Mouse (Mus musculus): ENCODE data around the gene Kcnip2. TPM values are rescaled to one million over a fixed set of nuclear protein-coding genes. Genes with fewer than 3 reads are reported as not detected.
A peak's percentile ranks its signal among the peaks of the same experiment; 100 is the strongest.

Gene Kcnip2
- polyA plus RNA-seq, 1 experiment from 2014 or later, result 1.9 TPM

DNA sequence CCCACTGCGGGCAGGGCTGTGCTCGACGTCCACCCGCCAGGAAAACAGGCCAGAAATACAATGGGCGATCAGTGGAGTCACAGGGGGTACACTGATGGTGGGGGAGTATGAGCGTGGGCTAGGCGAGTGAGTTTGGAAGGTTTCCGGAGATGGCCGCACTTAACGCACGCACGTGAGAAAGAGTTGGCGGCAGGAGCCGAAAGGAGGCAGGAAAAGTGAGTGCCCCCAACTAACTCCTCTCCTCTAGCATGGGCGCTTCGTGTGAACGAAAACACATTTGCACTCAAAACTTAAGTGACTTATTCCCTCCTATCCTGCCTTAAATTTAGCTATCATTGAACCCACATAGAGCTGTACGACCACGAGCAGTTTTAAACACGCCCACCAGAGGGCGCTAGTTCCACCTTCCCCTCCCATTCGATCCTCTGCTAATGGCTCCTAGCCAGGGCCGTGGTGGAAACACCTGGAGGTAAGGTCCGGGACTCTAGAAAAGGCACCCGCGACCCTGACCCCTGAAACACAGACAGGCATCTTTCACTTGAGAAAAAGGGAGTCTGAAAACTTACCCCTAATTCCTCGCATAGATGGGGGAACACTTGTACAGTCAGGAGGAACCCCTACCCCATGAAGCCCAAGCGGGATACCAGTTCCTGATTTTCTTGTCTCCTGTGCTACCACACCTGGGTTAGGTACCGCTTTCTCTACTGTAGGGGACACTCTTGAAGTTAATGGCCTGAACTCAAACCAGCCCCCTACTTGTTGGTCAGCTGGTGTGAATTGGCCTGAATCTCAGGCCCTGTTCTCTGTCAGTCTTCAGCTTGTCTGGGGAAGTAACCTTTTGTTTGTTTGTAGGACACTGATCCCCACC is 69.5 kb downstream of the Kcnip2 start:
- whole genome bisulfite sequencing, result 11% methylated on average over 29 of the region's 29 CpGs
- Histone ChIP-seq H3K9me3 (ENCODE audit: control insufficient read depth, low read length) (no peaks in the 10 kb centered on the region), H3K4me3 (ENCODE audit: low read length) (no peak overlapping the region; the same call in 1 of the 2 replicates), H3K9ac (ENCODE audit: low read length) (no peak overlapping the region), H3K36me3 (ENCODE audit: control insufficient read depth, insufficient read depth, low read length) (no peaks in the 10 kb centered on the region), H3K4me2 (ENCODE audit: low read depth, low read length) (peak overlapping the region; percentile 22; the same call in 1 of the 2 replicates), H3K27ac (ENCODE audit: low read length) (no peak overlapping the region), H3K27me3 (ENCODE audit: control insufficient read depth, insufficient read depth, low read depth, low read length) (peaks cover 51% of the 10 kb centered on the region), H3K4me1 (replicated peaks; ENCODE audit: control insufficient read depth, insufficient read depth, low read length) (peaks cover 34% of the 10 kb centered on the region)
- no peak for ATAC-seq (ENCODE audit: low read depth)

- no peaks in the 10 kb centered on the region for H3K36me3 ChIP-seq (ENCODE audit: control insufficient read depth, insufficient read depth, low read length)
- H3K4me2 ChIP-seq (ENCODE audit: low read depth, low read length), result peak overlapping the region; percentile 22; the same call in 1 of the 2 replicates
- H3K9ac ChIP-seq (ENCODE audit: low read length), result no peak overlapping the region
- H3K27me3 ChIP-seq (ENCODE audit: control insufficient read depth, insufficient read depth, low read depth, low read length), result peaks cover 58% of the 10 kb centered on the region
- no peak overlapping the region for H3K27ac ChIP-seq (ENCODE audit: low read length)
- no peaks in the 10 kb centered on the region for H3K9me3 ChIP-seq (ENCODE audit: control insufficient read depth, low read length)
- no peak overlapping the region; the same call in 1 of the 2 replicates for H3K4me3 ChIP-seq (ENCODE audit: low read length)
- no peak for ATAC-seq (ENCODE audit: low read depth)
- H3K4me1 ChIP-seq (replicated peaks; ENCODE audit: control insufficient read depth, insufficient read depth, low read length), result peaks cover 34% of the 10 kb centered on the region
- WGBS, result 6% methylated on average over 32 of the region's 32 CpGs
These were observed 70.3 kb downstream of the Kcnip2 start for GRCm38 (mm10) chr19:45745344-45746152.

- Histone ChIP-seq H3K36me3 (ENCODE audit: control insufficient read depth, insufficient read depth, low read length) (no peaks in the 10 kb centered on the region), H3K9ac (ENCODE audit: low read length) (no peak overlapping the region), H3K4me2 (ENCODE audit: low read depth, low read length) (no peak overlapping the region), H3K4me3 (ENCODE audit: low read length) (no peak overlapping the region), H3K27me3 (ENCODE audit: control insufficient read depth, insufficient read depth, low read depth, low read length) (peaks cover 75% of the 10 kb centered on the region), H3K4me1 (replicated peaks; ENCODE audit: control insufficient read depth, insufficient read depth, low read length) (peaks cover 30% of the 10 kb centered on the region), H3K27ac (ENCODE audit: low read length) (no peak overlapping the region), H3K9me3 (ENCODE audit: control insufficient read depth, low read length) (no peaks in the 10 kb centered on the region)
- WGBS, result 30% methylated on average over 7 of the region's 7 CpGs
- no peak for ATAC-seq (ENCODE audit: low read depth)
These were observed 72.2 kb downstream of the Kcnip2 start for GRCm38 (mm10) chr19:45743619-45744018.

- H3K9me3 ChIP-seq (ENCODE audit: control insufficient read depth, low read length), result no peaks in the 10 kb centered on the region
- no peak overlapping the region for H3K27ac ChIP-seq (ENCODE audit: low read length)
- peak overlapping the region; percentile 51 for H3K4me3 ChIP-seq (ENCODE audit: low read length)
- H3K27me3 ChIP-seq (ENCODE audit: control insufficient read depth, insufficient read depth, low read depth, low read length), result peaks cover 80% of the 10 kb centered on the region
- H3K9ac ChIP-seq (ENCODE audit: low read length), result peak overlapping the region; percentile 25; the same call in 1 of the 2 replicates
- no peaks in the 10 kb centered on the region for H3K36me3 ChIP-seq (ENCODE audit: control insufficient read depth, insufficient read depth, low read length)
- under 1% methylated on average over 22 of the region's 44 CpGs for WGBS
- no peak for ATAC-seq (ENCODE audit: low read depth)
- H3K4me2 ChIP-seq (ENCODE audit: low read depth, low read length), result peak overlapping the region; percentile 91
- peaks cover 25% of the 10 kb centered on the region for H3K4me1 ChIP-seq (replicated peaks; ENCODE audit: control insufficient read depth, insufficient read depth, low read length)
These were observed 72.8 kb downstream of the Kcnip2 start for GRCm38 (mm10) chr19:45742984-45743575.

- peaks cover 23% of the 10 kb centered on the region for H3K4me1 ChIP-seq (replicated peaks; ENCODE audit: control insufficient read depth, insufficient read depth, low read length)
- peak within 1 kb of the TSS; percentile 91 for H3K4me2 ChIP-seq (ENCODE audit: low read depth, low read length)
- peaks cover 87% of the 10 kb centered on the region for H3K27me3 ChIP-seq (ENCODE audit: control insufficient read depth, insufficient read depth, low read depth, low read length)
- ATAC-seq (ENCODE audit: low read depth), result peak; percentile 24; the same call in 1 of the 2 replicates
- no peaks in the 10 kb centered on the region for H3K9me3 ChIP-seq (ENCODE audit: control insufficient read depth, low read length)
- WGBS, result under 1% methylated on average over 57 of the region's 68 CpGs
- H3K4me3 ChIP-seq (ENCODE audit: low read length), result peak within 1 kb of the TSS; percentile 51
- peak within 1 kb of the TSS; percentile 25; the same call in 1 of the 2 replicates for H3K9ac ChIP-seq (ENCODE audit: low read length)
- no peaks in the 10 kb centered on the region for H3K36me3 ChIP-seq (ENCODE audit: control insufficient read depth, insufficient read depth, low read length)
- H3K27ac ChIP-seq (ENCODE audit: low read length), result no peak within 1 kb of the TSS
These were observed 73.5 kb downstream of the Kcnip2 start, which contains the start of gene Fgf8 for GRCm38 (mm10) chr19:45742218-45742983. TSS of gene Fgf8 (minus strand) at chr19:45742915.

Other genes starting within 250 kb of the Kcnip2 start
- gene Fbxw4, start 155.7 kb downstream of the Kcnip2 start, polyA plus RNA-seq (2015; fragmentation: Nextera tagmentation; extraction: Ambion mirVana), result 4.3 and 5.4 TPM in 2 replicates
- not detected in 2 replicates for gene Fgf8, start 73.1 kb downstream of the Kcnip2 start, polyA plus RNA-seq (2015; fragmentation: Nextera tagmentation; extraction: Ambion mirVana)
- 14.7 and 15.8 TPM in 2 replicates for gene Npm3, start 66.5 kb downstream of the Kcnip2 start, polyA plus RNA-seq (2015; fragmentation: Nextera tagmentation; extraction: Ambion mirVana)
- gene Mgea5, start 32.2 kb downstream of the Kcnip2 start, polyA plus RNA-seq (2015; fragmentation: Nextera tagmentation; extraction: Ambion mirVana), result 47.0 and 48.5 TPM in 2 replicates
- gene Armh3, start 182.4 kb upstream of the Kcnip2 start, polyA plus RNA-seq (2015; fragmentation: Nextera tagmentation; extraction: Ambion mirVana), result 16.9 and 18.0 TPM in 2 replicates
- 10.2 and 11.1 TPM in 2 replicates for gene Hps6, start 187.4 kb upstream of the Kcnip2 start, polyA plus RNA-seq (2015; fragmentation: Nextera tagmentation; extraction: Ambion mirVana)
- 24.4 and 27.0 TPM in 2 replicates for gene Pprc1, start 228.8 kb upstream of the Kcnip2 start, polyA plus RNA-seq (2015; fragmentation: Nextera tagmentation; extraction: Ambion mirVana)
- gene Ldb1, start 229.2 kb upstream of the Kcnip2 start, polyA plus RNA-seq (2015; fragmentation: Nextera tagmentation; extraction: Ambion mirVana), result 55.3 and 70.7 TPM in 2 replicates

All from lung, embryonic 16.5 days (tissue).